Mouse (Mus musculus) ovary, postnatal 14 days (tissue): ENCODE data around the gene Dap.
A peak's percentile ranks its signal among the peaks of the same experiment; 100 is the strongest.

ENCODE experiments used
- DNase-seq: peaks from one replicate; pipeline ENCODE4 v3.0.0; 2022; ENCODE audit warnings: low spot score

Dap gene

DNA sequence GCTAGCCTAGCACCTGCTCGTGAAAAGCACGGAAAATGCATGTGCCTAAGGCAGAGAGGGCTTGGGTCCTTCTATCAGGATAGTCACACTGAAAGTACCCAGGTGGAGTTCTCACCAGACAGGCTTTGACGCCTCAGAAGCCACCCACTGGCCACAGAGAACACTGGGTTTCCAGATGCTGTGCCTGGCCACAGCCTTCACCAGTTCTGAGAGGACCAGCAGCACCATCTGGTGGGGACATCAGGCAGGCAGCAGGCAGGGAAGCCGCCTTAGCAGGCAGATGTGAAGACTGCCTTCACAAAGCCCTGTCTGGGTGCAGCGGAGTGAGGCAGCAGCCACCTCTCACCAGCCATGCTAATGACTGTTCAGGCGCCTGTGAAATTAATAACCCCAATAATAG is 40.7 kb downstream of the Dap start:
- peak; percentile 63 for DNase-seq

DNA sequence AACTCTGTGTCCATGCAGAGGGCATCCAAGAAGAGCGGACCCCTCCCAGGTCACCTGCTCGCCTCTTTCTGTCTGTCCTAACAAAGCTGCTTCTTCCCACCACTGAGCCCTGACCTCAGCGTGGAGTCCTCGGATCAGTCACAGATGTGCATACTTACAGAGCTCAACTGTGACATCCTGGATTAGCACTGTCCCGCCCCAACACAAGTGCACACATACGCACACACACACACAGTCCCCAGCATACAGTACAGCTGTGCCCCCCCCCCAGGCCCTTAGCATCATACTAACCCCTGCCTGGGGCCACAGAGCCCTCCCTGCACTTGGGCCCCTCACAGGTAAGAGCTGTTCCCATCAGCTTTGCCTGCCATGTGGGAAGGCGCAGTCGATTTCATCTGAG is 41.3 kb downstream of the Dap start:
- no peak for DNase-seq

DNA sequence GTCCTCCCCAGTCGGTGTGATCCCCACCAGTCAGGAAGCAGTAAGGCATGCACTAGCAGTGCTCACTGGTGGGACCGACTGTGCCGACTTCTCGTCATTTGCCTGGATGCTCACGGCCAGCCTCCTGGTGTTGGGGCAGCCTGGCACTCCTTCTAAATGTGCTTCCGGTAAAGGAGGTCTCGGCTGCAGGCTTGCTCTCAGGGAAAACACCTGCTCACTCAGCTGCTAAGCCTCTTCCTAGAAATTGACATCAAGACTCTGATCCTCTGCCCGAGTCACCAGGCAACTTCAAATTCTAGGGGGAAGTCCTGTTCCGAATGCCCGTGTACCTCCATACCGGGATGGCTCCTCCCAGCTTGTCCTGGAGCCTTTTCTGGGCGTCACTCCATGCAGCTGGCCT is 41.7 kb downstream of the Dap start:
- DNase-seq = no peak

DNA sequence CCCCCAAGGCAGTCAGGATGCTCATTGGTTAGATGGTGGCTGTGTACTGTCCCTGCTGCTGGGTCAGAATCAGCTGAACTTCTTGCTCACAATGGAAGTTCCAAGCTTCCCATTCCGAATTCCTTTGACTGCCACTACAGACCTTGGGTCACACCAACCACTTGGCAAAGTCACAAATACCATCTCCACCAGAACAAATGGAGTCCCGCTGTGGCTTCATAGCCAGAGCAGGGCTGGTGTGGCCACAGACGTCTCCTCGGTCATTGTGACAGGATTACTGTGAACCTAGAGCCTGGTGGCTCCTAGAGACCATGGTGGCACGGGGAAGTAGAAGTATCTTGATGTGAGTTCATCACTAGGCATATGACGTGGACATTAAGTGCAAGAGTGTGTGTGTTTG is 44.0 kb downstream of the Dap start:
- DNase-seq = no peak

DNA sequence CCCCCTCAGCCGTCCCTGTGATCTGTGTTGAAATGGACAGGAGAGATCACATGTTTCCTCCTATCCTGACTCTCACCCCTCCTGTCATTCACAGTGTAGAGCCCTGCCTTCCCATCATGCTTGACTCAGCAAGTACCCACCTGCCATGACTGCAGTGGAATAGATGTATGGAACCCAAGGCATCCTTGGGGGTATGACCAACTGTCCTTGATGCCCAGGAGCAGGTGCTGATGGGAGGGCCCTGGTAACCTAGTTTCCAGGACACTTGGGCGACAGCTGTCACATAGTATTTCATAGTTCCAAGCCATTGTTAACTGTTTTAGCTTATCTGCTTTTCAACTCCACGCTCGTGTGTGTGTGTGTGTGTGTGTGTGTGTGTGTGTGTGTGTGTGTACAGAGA is 45.4 kb downstream of the Dap start:
- DNase-seq = no peak

DNA sequence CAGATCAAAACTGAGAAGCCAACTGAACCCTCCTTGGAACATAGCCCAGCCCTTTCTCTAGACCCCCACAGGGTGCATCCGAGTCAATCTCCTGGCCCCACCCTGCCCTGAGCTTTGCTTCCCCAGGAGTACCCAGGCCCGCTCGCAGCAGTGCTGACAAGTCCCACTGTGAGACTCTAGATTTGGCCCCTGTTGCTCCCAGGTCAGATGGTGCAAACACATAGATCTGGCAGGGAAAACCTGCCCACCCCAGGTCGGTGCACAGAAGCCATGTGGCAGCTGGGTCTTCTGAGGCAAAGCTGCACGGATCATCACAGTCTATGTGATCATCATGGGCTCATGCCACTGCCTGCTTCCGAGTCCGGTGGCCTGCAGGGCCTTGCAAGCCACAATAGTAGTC is 48.6 kb downstream of the Dap start:
- DNase-seq = no peak

- DNase-seq = no peak
Measured at GRCm38 (mm10) chr15:31273509-31273908, 49.4 kb downstream of the Dap start.

DNA sequence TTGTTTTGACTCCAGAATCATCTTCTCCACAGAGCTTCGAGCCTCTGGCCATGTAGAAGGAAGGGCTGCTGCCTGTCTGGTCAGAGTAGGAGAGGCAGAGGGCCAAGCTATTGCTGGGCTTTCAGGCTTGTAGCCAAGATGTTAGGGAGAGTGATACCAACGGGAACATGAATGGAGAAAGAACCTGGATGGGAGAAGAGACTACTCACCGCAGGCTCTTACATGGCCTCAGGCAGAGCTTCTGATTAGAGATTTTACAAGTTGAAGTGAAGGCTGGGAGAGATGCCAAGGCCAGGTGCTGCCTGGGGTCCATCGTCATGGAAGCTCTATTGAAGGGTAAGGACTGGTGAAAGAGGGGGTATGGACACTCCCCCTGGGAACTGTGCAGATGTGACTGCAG is 54.0 kb downstream of the Dap start:
- no peak for DNase-seq

DNA sequence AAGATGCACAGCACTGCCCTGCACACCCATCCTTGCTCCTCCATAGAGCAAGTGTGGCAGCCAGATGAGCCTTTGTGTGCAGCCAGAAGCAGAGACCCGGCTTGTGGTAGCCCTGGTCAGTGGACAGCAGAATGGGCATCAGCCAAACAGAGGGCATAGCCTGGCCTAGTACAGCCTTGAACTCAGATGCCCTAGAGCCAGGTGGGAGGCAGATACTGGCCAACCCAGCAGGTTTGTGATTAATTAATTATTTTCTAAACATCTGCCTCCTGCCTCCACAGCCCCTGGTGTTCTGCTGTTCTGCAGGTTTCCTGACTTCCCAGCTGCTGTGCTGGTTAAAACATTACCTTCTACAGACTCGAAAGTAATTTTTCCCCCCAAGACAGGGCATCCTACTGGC is 55.0 kb downstream of the Dap start:
- no peak for DNase-seq

DNA sequence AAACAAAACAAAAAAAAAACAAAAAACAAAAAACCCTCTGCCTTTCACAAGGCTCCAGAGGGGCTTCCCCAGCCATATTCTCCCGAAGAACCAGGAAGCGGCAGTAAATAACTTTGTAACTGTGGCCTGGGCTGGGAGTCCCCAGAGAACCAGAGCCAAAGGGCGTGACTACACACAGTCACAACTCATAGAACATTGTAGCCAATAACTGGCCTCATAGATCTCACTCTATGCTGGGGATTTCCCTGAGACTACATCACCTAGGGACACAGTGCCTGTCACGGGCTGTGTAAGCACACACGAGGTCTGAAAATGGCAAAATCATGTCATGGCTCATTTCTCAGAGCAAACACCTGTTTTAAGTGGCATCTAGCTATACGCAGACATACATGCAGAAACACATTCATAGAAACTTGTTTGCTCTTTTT is 55.5 kb downstream of the Dap start:
- no peak for DNase-seq

- DNase-seq = no peak
Measured at GRCm38 (mm10) chr15:31280059-31280458, 55.9 kb downstream of the Dap start.

DNA sequence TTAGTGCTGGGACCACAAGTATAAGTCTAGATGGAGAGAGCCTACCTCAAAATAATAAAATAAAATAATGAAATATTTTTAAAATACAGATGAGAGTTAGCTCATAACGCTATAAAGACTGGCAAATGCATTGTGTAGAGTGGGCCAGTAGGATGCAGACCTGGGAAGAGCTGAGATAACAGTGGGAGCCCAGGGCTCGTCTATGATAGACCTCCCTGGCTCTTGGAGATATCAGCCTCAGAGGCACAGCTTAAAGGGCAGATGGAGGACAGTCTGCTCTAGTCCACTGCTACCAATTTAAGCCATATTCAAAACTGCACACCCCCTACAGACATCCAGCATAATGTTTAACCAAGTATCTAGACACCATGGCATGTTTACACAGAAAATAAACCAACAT is 56.6 kb downstream of the Dap start:
- no peak for DNase-seq

DNA sequence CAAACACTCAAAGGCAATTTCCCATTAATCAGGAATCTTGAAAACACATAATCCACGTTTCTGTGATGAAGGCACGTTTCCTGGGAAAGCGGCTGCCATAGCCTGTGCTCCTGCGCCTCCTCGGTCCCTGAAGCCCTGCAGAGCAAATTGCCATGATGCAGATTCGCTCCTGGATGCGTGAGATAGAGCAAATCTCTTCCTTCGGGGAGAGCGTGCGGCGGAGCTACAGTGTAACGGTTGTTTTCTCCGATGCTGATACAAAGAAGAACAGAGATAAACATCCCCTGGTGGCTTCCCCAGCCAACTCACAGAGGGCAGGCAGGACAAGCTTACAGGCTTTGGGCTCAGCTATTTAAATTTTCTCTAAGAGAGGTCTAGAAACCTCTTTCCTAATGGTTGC is 57.7 kb downstream of the Dap start:
- no peak for DNase-seq

- no peak for DNase-seq
Measured at GRCm38 (mm10) chr15:31282353-31282752, 58.2 kb downstream of the Dap start.

GRCm38 (mm10) chr15:31284142-31284541 is 60.0 kb downstream of the Dap start:
- no peak for DNase-seq

DNA sequence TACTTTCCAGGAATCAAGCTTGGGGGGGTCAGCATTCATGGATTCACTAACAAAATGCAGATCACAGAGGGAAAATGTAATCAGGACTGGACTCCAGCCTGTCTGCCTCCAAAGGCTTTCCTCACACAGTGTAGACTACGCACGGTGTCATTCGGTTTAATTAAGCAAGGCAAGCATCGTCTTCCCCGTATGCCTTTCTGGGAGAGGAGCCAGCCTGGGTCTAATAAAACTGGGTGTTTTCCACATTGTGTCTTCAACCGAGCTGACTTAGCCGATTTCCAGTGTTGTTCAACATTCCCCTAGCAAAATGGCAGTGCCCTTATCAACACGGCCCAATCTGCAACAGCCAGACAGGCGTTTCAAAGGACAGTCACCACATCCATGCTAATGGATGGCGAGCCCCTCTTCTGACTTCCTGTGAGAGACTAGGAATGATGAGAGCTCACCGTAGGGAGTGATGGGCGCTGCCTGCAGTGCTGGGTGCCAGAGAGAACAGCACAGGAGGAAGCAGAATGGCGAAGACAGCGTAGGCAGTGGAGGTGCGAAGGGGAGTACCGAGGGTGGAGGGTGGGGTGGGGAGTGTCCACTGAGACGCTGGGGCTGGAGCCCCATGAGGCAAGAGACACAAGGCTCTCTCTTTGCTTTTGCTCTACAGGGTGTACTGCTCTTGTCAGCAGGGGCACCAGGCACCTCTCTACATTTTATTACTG is 61.0 kb downstream of the Dap start:
- DNase-seq = no peak

DNA sequence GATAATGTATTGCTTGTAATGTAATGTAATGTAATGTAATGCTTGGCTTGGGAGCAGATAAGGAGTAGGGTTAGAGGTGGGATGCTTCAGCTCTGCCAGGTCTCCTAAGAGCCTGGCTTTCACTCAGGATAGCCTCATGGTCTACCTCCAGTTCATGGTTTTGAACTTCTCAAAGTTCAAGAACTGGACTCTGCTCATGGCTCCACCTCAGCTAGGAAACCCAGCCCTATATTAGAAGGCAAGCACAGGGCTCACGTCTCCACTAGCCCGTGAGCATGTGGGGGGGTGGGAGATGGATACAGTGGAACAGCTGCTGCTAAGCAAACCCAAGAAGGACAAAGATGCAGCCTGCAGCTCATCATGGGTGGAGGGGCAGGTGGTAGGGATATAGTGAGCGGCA is 61.6 kb downstream of the Dap start:
- DNase-seq = no peak

GRCm38 (mm10) chr15:31292627-31293026 is 68.5 kb downstream of the Dap start:
- DNase-seq = no peak

DNA sequence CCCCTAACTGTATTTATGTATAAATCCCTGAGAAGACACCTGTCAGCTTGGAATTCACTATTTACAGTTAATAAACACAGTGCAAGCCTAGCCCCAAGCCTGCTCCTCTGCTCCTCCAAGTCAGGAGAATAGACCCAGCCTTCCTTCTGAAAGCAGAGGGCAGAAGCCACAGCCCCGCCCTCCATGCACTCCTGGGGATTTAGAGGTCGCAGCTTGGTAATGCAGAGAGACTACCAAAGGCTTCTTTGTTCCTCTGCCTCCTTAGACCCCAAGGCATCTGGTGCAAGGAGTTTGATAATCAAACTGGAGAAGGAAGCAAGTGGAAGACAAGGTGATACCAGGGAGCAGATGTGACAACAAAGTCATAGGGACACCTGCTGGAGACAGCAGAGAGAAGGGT is 70.2 kb downstream of the Dap start:
- no peak for DNase-seq

DNA sequence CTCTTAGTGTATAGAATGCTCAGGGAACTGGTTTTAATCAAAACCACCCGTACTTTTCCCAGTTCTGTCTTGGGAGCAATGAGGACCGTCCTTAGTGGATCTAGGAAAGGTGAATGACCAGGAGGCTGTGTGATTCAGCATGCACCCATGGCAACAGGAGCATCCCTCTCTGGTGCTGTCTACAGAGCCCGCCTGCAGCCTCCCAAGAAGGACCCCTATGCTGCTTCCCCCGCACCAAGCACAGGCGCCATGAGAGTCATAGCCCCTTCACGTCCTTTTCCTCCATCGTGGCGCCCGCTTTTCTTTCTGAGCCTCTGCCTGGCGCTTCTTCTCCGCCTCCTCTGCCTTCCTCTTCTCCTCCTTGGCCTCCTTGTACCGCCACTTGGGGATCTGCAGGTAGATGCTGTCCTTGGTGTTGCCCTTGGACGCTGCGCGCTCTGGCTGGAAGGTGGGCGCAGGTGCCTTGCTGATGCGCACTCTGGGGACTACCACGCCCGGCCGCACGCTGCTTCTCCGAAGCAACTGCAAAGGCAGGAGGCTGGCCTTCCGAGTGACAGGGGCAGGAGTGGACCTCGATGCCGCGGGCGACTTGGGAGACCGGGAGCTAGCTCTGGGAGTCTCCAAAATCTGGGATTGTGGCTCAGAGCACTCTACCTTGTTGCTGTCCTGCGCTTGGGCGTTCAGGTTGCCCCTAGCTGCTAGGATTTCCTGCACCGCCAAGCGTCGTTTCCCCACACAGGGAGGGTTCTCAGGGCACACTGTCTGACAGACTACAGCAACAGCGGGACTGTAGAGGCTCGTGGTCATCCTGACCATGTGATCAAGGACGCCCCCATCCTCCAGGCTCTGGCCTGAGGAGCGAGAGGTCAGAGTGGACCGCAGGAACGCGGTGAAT is 73.0 kb downstream of the Dap start:
- no peak for DNase-seq

DNA sequence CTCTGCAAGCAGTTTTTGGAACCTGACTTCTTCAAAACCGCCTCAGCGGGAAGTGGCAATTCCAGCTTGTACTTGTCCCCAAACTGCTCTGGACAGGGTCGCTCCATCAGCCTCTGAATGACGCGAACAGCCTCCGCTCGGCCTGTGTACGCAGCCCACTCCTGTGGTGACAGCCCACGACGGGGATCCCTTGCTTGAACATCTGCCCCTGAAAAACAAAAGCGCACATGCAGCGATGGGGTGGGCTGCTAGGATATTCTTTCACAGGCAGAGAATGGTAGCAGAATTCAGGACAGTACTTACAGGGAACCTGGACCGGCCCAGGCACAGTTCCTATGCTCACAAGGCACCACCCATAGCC is 73.6 kb downstream of the Dap start:
- no peak for DNase-seq

GRCm38 (mm10) chr15:31299258-31299917 is 75.3 kb downstream of the Dap start:
- no peak for DNase-seq
